Mouse (Mus musculus) heart, postnatal 4 days (tissue): ENCODE data around the gene Ctsm. TPM values are rescaled to one million over a fixed set of nuclear protein-coding genes. Genes with fewer than 3 reads are reported as not detected.
"Not testable (repeated sequence)": the region's sequence is repeated elsewhere in the genome, so short reads cannot be mapped to it uniquely, and the experiment has no call there.

ENCODE experiments used
- DNase-seq: peaks from one replicate; pipeline ENCODE4 v3.0.0; 2021
- total RNA-seq, 2 experiments: library from RNA; stranded (reverse); gene quantifications; 2 replicates each; pipeline ENCODE4 v1.2.3; 2021

Ctsm gene
- total RNA-seq, result not detected

GRCm38 (mm10) chr13:61541631-61542030 is at the start of gene Ctsm:
Gene Ctsm, minus strand, starts transcription at chr13:61541839.
- no peak for DNase-seq

DNA sequence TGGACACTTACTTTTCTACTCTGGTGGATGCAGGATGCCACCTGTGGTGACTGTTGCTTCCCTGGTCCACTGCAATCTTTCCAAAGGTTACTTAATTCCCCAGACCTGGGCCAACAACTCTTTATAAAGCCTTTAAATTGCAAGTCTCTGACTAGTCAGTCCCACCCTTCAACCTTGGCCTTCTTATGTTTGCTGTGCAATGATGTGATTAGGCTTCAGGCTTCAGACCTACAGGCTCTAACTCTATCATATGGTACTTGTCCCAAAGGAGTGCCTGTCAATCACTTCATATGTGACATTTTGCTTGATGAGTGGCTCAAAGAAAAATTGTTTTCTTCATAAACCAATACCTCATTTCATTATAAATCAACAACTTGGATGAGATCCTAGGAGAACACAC is 28.4 kb upstream of the Ctsm start, which contains the start of gene Cts3:
Cts3 (minus strand) TSS at position 101 of the 400 bp plus-strand sequence.
- DNase-seq, result no peak

DNA sequence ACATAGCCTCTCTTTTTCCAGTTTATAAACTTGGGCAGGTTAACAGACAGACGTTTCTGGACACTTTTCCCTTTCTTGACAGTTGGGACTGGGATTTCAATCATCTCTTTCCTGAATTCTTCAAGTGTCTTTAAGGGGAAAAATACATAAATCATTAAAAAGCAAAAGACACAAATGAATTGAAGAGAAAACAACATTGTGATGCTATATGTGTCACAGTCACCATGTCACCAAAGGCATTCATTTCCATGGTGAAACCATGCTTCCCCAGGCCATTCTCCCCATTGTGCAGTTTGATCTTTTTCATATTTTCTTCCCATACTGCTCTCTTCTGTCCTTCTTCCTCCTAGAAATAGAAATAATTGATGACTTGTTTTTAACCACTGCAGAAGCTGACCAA is 26.4 kb upstream of the Ctsm start, which contains the start of gene Gm49352:
Gm49352 (minus strand) TSS at position 101 of the 400 bp plus-strand sequence.
- not testable (repeated sequence) for DNase-seq

Other genes with a start within 250 kb of the Ctsm start
- not detected for gene Cts7, start 183.6 kb downstream of the Ctsm start, total RNA-seq
- not detected for gene Gm49352, start 26.3 kb upstream of the Ctsm start, total RNA-seq
- not detected for gene Cts3, start 28.3 kb upstream of the Ctsm start, total RNA-seq